Mouse (Mus musculus) thymus, adult 2 months (tissue): ENCODE data around the gene Olfr1164. TPM values are rescaled to one million over a fixed set of nuclear protein-coding genes. Genes with fewer than 3 reads are reported as not detected.

Source experiments
- DNase-seq: peaks from one replicate; pipeline ENCODE4 v3.0.0; 2021
- H3K27ac ChIP-seq: fragments of 200-500 bp; 2 replicates; pipeline ENCODE4 v1.5.1; 2012; ENCODE audit warnings: low read length, control low read depth; ENCODE audit not compliant: control insufficient read depth, insufficient read depth
- H3K27me3 ChIP-seq: fragments of 200-500 bp; 2 replicates; pipeline ENCODE4 v1.6.1; 2012; ENCODE audit warnings: mild to moderate bottlenecking, low read length, moderate library complexity, mixed read lengths; ENCODE audit not compliant: control insufficient read depth, insufficient read depth
- H3K36me3 ChIP-seq: fragments of 200-500 bp; 2 replicates; pipeline ENCODE4 v1.6.1; 2012; ENCODE audit warnings: mild to moderate bottlenecking, low read length, moderate library complexity; ENCODE audit not compliant: control insufficient read depth, insufficient read depth
- H3K4me1 ChIP-seq: fragments of 200-500 bp; replicated peaks from 2 replicates; pipeline ENCODE4 v1.6.1; 2012; ENCODE audit warnings: low read length; ENCODE audit not compliant: control insufficient read depth, insufficient read depth
- H3K4me3 ChIP-seq: fragments of 200-500 bp; 2 replicates; pipeline ENCODE4 v1.5.1; 2012; ENCODE audit warnings: mild to moderate bottlenecking, low read length, control low read depth, moderate library complexity; ENCODE audit not compliant: control insufficient read depth, insufficient read depth
- CTCF ChIP-seq: fragments of 200-500 bp; IDR thresholded peaks from 2 replicates; pipeline ENCODE4 v1.5.1; 2012; ENCODE audit warnings: mild to moderate bottlenecking, control low read depth, low read length, moderate library complexity, borderline replicate concordance; ENCODE audit not compliant: control insufficient read depth, poor library complexity, insufficient read depth; ENCODE audit errors: extremely low read depth
- POLR2A ChIP-seq: fragments of 200-500 bp; IDR thresholded peaks from 2 replicates; pipeline ENCODE4 v1.6.1; 2012; ENCODE audit warnings: mild to moderate bottlenecking, low read length, control low read depth, moderate library complexity; ENCODE audit not compliant: control insufficient read depth, poor library complexity, insufficient read depth; ENCODE audit errors: extremely low read depth
- WGBS: fragments of 180-500 bp; shearing (Covaris S2); methylation state at CpG from one replicate; pipeline ENCODE4 v1.1.7; 2018; 5-methylcytosine and 5-hydroxymethylcytosine counted together
- polyA plus RNA-seq: library from polyadenylated mRNA; depleted of rRNA; stranded (reverse); fragments of >200 nt; gene quantifications from 2 replicates; pipeline ENCODE4 v1.2.3, GENCODE M21; 2012; rRNA removed

Gene Olfr1164
- polyA plus RNA-seq, result not detected in 2 replicates

- TF ChIP-seq CTCF (no peak), POLR2A (no peak)
- no peaks in the 10 kb centered on the region for H3K4me1 ChIP-seq
- no peak within 1 kb of the TSS for H3K4me3 ChIP-seq
- no peak for DNase-seq
- H3K27me3 ChIP-seq, result no peaks in the 10 kb centered on the region
- WGBS, result 78% methylated on average over 4 of the region's 4 CpGs
- no peak within 1 kb of the TSS for H3K27ac ChIP-seq
- H3K36me3 ChIP-seq, result no peaks in the 10 kb centered on the region
Observed at GRCm38 (mm10) chr2:88093866-88094265, at the start of gene Olfr1164. TSS of gene Olfr1164 (minus strand) at chr2:88093966.

- no peaks in the 10 kb centered on the region for H3K4me1 ChIP-seq
- 91% methylated on average over 1 of the region's 1 CpGs for WGBS
- DNase-seq, result no peak
- TF ChIP-seq POLR2A, result no peak
- no peak for TF ChIP-seq CTCF
- H3K36me3 ChIP-seq, result no peaks in the 10 kb centered on the region
- no peaks in the 10 kb centered on the region for H3K27me3 ChIP-seq
- H3K27ac ChIP-seq, result no peak within 1 kb of the TSS
- no peak within 1 kb of the TSS for H3K4me3 ChIP-seq
Observed at GRCm38 (mm10) chr2:88128172-88128571, 34.4 kb upstream of the Olfr1164 start, which contains the start of gene Olfr1166. TSS of gene Olfr1166 (minus strand) at chr2:88128272.

GRCm38 (mm10) chr2:88071730-88072129, 22.0 kb downstream of the Olfr1164 start, which contains the start of gene Olfr1163:
TSS of gene Olfr1163 (minus strand) at chr2:88071830.
- DNase-seq, result no peak
- no peaks in the 10 kb centered on the region for H3K27me3 ChIP-seq
- H3K27ac ChIP-seq, result no peak within 1 kb of the TSS
- TF ChIP-seq CTCF (no peak), POLR2A (no peak)
- no peaks in the 10 kb centered on the region for H3K4me1 ChIP-seq
- H3K36me3 ChIP-seq, result no peaks in the 10 kb centered on the region
- no peak within 1 kb of the TSS for H3K4me3 ChIP-seq

- H3K36me3 ChIP-seq, result no peaks in the 10 kb centered on the region
- WGBS, result 87% methylated on average over 2 of the region's 2 CpGs
- H3K4me3 ChIP-seq, result no peak overlapping the region
- DNase-seq, result no peak
- no peaks in the 10 kb centered on the region for H3K4me1 ChIP-seq
- no peak overlapping the region for H3K27ac ChIP-seq
- TF ChIP-seq CTCF, result no peak
- TF ChIP-seq POLR2A, result no peak
- no peaks in the 10 kb centered on the region for H3K27me3 ChIP-seq
Observed at GRCm38 (mm10) chr2:88063587-88063986, 30.2 kb downstream of the Olfr1164 start.

GRCm38 (mm10) chr2:88051029-88051428, 42.7 kb downstream of the Olfr1164 start, which contains the start of gene Olfr1162:
TSS of gene Olfr1162 (minus strand) at chr2:88051129.
- Histone ChIP-seq H3K4me3 (no peak within 1 kb of the TSS), H3K27ac (no peak within 1 kb of the TSS), H3K27me3 (no peaks in the 10 kb centered on the region), H3K36me3 (no peaks in the 10 kb centered on the region), H3K4me1 (no peaks in the 10 kb centered on the region)
- TF ChIP-seq POLR2A (no peak), CTCF (no peak)
- WGBS, result 84% methylated on average over 1 of the region's 1 CpGs
- no peak for DNase-seq

Other genes with a start within 250 kb of the Olfr1164 start
- not detected in 2 replicates for gene Olfr1150-ps1, start 250.0 kb downstream of the Olfr1164 start, polyA plus RNA-seq
- not detected in 2 replicates for gene Olfr1151, start 238.1 kb downstream of the Olfr1164 start, polyA plus RNA-seq
- gene Olfr1152, start 227.5 kb downstream of the Olfr1164 start, polyA plus RNA-seq, result not detected in 2 replicates
- gene Olfr1153, start 199.0 kb downstream of the Olfr1164 start, polyA plus RNA-seq, result not detected in 2 replicates
- gene Olfr1154, start 188.8 kb downstream of the Olfr1164 start, polyA plus RNA-seq, result not detected in 2 replicates
- gene Olfr1155, start 148.8 kb downstream of the Olfr1164 start, polyA plus RNA-seq, result not detected in 2 replicates
- gene Olfr1156, start 140.9 kb downstream of the Olfr1164 start, polyA plus RNA-seq, result not detected in 2 replicates
- gene Olfr1157, start 125.7 kb downstream of the Olfr1164 start, polyA plus RNA-seq, result not detected in 2 replicates
- not detected in 2 replicates for gene Olfr74, start 119.3 kb downstream of the Olfr1164 start, polyA plus RNA-seq
- gene Olfr1158, start 103.9 kb downstream of the Olfr1164 start, polyA plus RNA-seq, result not detected in 2 replicates
- gene Olfr1160, start 85.7 kb downstream of the Olfr1164 start, polyA plus RNA-seq, result not detected in 2 replicates
- not detected in 2 replicates for gene Olfr1161, start 71.2 kb downstream of the Olfr1164 start, polyA plus RNA-seq
- not detected in 2 replicates for gene Olfr73, start 56.3 kb downstream of the Olfr1164 start, polyA plus RNA-seq
- gene Olfr1162, start 42.8 kb downstream of the Olfr1164 start, polyA plus RNA-seq, result not detected in 2 replicates
- gene Olfr1163, start 22.1 kb downstream of the Olfr1164 start, polyA plus RNA-seq, result not detected in 2 replicates
- not detected in 2 replicates for gene Olfr1166, start 34.3 kb upstream of the Olfr1164 start, polyA plus RNA-seq
- gene Olfr1167, start 61.2 kb upstream of the Olfr1164 start, polyA plus RNA-seq, result not detected in 2 replicates
- not detected in 2 replicates for gene Olfr1168, start 87.9 kb upstream of the Olfr1164 start, polyA plus RNA-seq
- not detected in 2 replicates for gene Olfr1170, start 134.4 kb upstream of the Olfr1164 start, polyA plus RNA-seq
- gene Olfr1173, start 185.9 kb upstream of the Olfr1164 start, polyA plus RNA-seq, result not detected in 2 replicates
- gene Olfr1174-ps, start 221.2 kb upstream of the Olfr1164 start, polyA plus RNA-seq, result 0.05 TPM in 1 of 2 replicates, not detected in the other
- not detected in 2 replicates for gene Olfr1175-ps, start 233.2 kb upstream of the Olfr1164 start, polyA plus RNA-seq
- gene Olfr1176, start 242.8 kb upstream of the Olfr1164 start, polyA plus RNA-seq, result not detected in 2 replicates